Mouse (Mus musculus) megakaryocyte, embryonic 14.5 days (primary cell): ENCODE data around the gene Tpm1.

Experiments used
- FLI1 ChIP-seq: IDR thresholded peaks from 2 replicates; pipeline ENCODE4 v1.6.1; 2012; ENCODE audit warnings: low read length, inconsistent platforms, mixed read lengths
- GATA1 ChIP-seq: IDR thresholded peaks from 3 replicates; pipeline ENCODE4 v1.6.1; 2012; ENCODE audit warnings: mixed read lengths, low read length, inconsistent platforms, borderline replicate concordance

DNA sequence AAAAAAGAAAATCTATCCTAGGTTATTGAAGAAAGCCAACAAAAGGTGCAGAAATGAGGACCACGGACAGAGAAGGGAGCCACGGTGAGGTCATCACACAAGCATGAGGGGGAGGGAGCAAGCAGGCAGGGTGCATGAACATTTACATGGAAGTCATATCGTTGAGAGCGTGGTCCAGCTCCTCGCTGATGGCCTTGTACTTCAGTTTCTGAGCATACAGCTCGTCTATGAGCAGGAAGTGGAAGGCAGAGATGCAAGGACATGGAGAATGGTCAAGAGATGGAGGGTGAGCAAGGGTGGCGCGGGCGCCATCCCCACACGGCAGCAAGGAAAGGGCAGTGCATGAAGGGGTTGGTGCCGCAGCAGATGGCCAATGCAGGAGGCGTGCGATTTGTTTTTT is 19.7 kb downstream of the Tpm1 start:
- TF ChIP-seq GATA1 (no peak), FLI1 (no peak)
